In genomic region chr11:86614056-86614530, GRCm38 (mm10) we compare ENCODE assay signal across 9 mouse cellular contexts.
DNase-seq lines count a peak whose midpoint lies in the region; ATAC-seq and TF ChIP-seq lines count a peak whose summit lies in the region.
"Had no signal": no experiment of that assay in that cellular context is flagged by ENCODE, and none has a peak within 500 bp of the region (broad histone marks: within the 10 kb centered on the region; RNA-seq: fewer than 3 reads in every experiment).

No protein-coding gene starts in this region.

- no peaks in the 10 kb centered on the region for H3K36me3 ChIP-seq in thymus, adult 2 months (ENCODE audit: control insufficient read depth, insufficient read depth, low read length)

- ATAC-seq in monocyte, adult 5-6 weeks (replicated peaks; ENCODE audit: insufficient number of reproducible peaks, low FRiP score, low TSS enrichment, poor library complexity, severe bottlenecking) = peak; percentile 99

- WGBS in thymus, adult 2 months = 18% methylated on average over 2 of the region's 2 CpGs

- no peaks in the 10 kb centered on the region for H3K27me3 ChIP-seq in thymus, adult 2 months (ENCODE audit: control insufficient read depth, insufficient read depth, low read length)

- H3K4me3 ChIP-seq in gastrocnemius, adult 2 months = no peak overlapping the region
- H3K4me3 ChIP-seq in thymus, adult 2 months (ENCODE audit: control insufficient read depth, insufficient read depth, low read length) = no peak overlapping the region

- H3K27ac ChIP-seq in gastrocnemius, adult 2 months = peak overlapping the region; percentile 68
- no peak overlapping the region for H3K27ac ChIP-seq in thymus, adult 2 months (ENCODE audit: control insufficient read depth, insufficient read depth, low read length)

- no peak for TF ChIP-seq CTCF in gastrocnemius, adult 2 months (IDR thresholded peaks at IDR 0.05)
- TF ChIP-seq CTCF in thymus, adult 2 months (IDR thresholded peaks at IDR 0.05; ENCODE audit: borderline replicate concordance, control insufficient read depth, extremely low read depth, insufficient read depth, low read length, poor library complexity) = no peak

- no peak for DNase-seq in gastrocnemius, adult 2 months
- DNase-seq in gastrocnemius, postnatal 36 days = no peak
- peak; percentile 60 for DNase-seq in adipocyte (ENCODE audit: low spot score)
- DNase-seq in induced T-regulatory cell, adult 2 months (ENCODE audit: low read depth) = peak; percentile 63
- no peak for DNase-seq in retina, postnatal 1 day
- no peak for DNase-seq in urinary bladder, adult 2 months (ENCODE audit: low spot score)
- no peak for DNase-seq in thymus, adult 2 months
- DNase-seq: kidney, adult 9 months had no signal

- no peak for TF ChIP-seq POLR2A in thymus, adult 2 months (IDR thresholded peaks at IDR 0.05; ENCODE audit: control insufficient read depth, extremely low read depth, insufficient read depth, low read length, poor library complexity)

- no peaks in the 10 kb centered on the region for H3K4me1 ChIP-seq in thymus, adult 2 months (replicated peaks; ENCODE audit: control insufficient read depth, insufficient read depth, low read length)

- intact Hi-C loops in gastrocnemius, adult 2 months (cut with DNase I) = no loop called here
- intact Hi-C loops in gastrocnemius, postnatal 36 days (cut with DNase I) = no loop called here

Comparison
In these comparisons a context has a peak if more than half of its experiments do, and no peak if none do; other contexts are left out.
1. DNase-seq: peak in adipocyte (single experiment) and induced T-regulatory cell, adult 2 months (single experiment); none in gastrocnemius, adult 2 months (single experiment), gastrocnemius, postnatal 36 days (0 of 2), retina, postnatal 1 day (single experiment), urinary bladder, adult 2 months (single experiment) and thymus, adult 2 months (single experiment).